Mouse (Mus musculus) mesoderm, embryonic 11.5 days (tissue): Measurements from ENCODE around the gene Cyp51.
"Not testable (repeated sequence)": the region's sequence is repeated elsewhere in the genome, so short reads cannot be mapped to it uniquely, and the experiment has no call there.

Source experiments
- DNase-seq: peaks from one replicate; pipeline ENCODE4 v3.0.0-alpha.2; 2012; ENCODE audit warnings: low read depth, low spot score

The Cyp51 gene

DNA sequence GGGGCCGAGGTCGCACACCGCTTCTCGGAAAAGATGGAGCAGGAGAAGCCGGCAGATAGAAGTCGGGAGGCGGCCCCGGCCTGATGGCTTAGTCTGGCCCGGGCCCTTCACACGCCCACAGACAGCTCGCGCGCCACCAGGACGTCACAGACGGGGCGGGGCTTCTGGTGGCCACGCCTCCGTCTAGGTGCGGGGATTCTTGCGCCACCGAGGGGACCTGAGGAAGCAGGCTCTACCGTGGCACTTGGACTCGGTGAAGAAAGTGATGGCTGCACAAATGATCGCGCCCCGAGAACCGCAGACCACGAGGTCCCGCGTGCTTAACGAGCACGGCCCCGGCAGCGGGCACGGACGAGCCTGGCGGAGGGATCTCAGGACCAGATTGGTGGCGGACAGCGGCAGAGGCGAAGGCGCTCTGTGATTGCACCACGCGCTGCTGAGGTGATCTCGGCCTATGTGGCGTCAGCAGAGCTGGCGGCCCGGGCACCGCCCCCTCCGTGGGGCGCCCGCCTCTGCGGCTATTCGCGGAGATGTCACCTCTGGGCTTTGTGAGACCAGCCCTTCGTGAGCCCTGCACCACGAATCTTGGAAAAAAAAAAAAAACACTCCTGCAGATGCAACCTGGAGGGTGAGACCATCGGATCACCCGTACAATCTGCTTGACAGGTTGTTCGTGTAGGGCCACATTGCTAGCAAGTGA is at the start of gene Cyp51:
Cyp51 (minus strand) TSS at position 406 of the 700 bp plus-strand sequence.
- peak; percentile 93 for DNase-seq

DNA sequence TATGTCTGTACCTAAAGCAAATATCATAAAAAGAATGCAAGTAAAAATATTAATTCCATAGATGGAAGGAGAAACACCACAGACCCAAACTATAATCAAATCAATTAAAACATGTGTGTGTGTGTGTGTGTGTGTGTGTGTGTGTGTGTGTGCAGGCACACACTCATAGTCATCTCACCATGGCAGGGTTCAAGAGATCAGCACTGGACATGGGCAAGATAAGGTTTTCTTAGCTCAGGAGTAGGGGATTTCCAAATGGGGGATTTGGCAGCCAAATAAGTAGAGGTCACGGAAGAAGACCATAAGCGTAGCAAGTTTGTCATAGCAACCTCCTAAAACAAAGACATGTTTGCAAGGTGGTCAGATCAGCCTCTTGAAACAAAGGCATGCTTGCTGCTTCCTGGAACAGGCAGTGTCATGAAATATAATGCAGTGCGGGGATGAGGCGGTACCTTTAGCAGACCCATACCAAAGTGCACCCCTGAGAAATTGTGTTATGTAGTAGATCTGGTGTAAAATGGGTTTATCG is 8.1 kb upstream of the Cyp51 start:
- DNase-seq: no peak

DNA sequence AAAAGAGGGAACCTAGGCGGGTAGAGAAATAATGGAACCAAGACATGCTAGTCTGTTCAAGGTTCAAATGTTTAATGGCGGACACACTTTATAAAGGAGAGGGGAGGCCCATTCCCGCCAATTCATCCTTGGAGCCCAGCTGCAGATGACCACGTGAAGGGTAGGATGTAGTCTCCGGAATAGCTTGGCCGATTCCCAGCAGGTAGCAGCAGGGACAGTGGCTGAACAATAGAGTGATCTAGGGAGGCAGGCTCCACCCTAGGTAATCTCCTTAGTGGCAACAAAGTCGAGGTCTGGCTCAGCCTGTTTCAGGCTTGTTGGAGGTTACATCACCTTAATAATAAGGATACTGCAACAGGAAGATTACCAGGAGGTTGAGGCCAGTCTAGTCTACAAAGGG is 2.5 kb upstream of the Cyp51 start:
- not testable (repeated sequence) for DNase-seq

DNA sequence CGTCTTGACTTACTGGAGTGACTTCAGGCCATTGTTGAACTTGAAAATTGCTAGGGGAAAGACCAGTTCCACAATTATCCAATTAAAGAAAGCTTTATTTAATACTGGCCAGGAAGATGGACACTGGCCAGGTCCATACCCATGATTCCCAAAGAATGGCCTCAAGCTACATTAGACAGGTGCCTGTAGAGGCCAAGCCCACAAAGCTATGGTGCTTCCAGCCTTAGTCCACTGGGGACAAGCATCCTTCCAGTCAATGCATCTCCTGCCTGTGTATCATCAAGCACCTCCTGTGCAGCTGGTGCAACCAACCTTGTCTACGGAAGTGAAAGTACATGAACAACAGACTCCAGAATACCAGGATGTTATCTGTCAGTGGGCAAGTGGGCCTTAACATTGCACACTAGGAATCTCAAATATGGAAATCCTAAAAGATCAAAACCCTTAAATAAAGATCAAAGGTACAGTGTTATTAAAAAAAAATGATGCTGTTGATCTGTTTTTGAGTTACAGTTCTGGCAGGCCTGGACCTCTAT is 1.2 kb upstream of the Cyp51 start:
- no peak for DNase-seq

DNA sequence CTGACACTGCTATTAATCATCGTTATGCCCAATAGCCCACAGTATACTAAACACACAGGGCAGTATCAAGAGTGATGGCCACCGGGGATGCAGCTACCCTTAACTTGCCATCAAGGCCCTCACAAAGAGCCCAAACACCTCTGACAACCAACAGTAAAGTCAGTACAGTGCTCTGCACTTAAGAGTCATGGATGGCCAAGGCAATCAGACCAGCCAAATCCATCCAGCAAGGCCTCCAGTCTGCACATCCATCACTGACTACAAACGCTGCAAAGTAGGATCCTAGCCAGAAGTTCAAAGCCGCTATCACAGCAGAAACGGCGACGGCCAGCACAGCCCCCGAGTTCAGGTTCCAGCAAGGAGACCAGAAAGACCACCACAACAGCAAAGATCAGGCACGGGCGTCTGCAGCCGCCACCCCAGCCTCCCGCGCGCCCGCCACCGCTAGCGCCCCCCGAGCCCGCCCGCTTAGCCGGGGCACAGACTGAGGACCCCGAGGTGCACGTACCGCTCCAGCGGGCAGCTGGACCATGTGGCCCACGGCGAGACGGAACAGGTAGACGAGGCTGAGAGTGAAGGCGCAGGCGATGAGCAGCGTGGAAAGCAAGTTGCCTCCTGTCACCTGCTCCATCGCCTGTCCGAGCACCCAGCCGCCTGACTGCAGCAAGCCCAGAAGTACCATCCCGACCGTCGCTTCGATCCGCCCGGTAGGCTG is 763 bp downstream of the Cyp51 start:
- peak; percentile 5 for DNase-seq

DNA sequence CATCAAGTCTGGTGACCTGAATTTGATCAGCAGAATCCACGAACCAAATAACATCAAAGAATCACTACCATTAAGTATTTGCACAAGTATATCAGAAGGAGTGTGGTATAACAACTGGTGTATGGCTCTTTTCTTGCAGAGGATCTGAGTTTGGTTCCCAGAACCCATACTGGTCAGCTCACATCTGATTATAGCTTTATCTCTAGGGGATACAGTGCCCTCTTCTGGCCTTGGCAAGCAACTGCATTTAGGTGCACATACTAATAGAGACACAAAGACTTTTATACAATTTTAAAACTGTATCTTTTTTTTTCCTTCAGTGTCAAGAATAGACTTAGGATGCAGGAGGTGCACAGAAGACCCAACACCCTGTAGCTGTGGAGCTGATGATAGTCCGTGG is 2.8 kb downstream of the Cyp51 start:
- peak; percentile 11 for DNase-seq

DNA sequence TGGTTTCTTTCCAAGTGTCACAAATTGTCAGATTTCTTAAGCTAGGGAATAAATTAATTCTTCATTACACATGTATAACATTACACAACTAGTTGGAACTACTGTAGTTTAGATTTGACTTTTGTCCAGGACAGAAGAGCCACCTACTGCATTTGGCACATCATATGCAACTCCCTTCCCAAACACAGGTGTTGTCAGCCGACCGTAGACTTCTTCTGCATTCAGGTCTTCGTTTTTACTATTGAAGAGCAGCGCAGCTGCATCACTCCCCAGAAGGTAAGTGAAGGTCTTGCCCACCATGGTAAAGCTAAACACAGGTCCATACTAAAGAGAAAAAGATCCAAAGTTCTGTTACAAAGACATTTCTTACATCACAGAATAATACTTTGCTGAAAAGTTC is 3.5 kb downstream of the Cyp51 start:
- DNase-seq: no peak

DNA sequence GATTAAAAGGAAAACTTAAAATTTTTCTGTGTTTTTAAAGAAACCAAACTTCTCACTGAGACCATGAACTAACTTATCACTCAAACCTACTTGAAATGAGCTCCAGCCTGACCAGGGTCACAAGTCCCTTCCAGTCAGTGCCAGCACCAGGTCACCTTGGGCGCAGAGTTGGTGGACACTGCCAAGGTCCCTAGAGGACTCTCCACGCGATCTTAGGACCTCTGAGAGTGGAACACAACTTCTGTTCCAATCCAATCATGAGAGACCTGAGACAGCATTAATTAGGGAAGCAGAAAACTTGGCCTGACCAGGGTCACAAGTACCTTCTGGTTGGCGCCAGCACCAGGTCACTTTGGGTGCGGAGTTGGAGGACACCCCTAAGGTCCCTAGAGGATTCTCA is 10.1 kb downstream of the Cyp51 start:
- DNase-seq: no peak

DNA sequence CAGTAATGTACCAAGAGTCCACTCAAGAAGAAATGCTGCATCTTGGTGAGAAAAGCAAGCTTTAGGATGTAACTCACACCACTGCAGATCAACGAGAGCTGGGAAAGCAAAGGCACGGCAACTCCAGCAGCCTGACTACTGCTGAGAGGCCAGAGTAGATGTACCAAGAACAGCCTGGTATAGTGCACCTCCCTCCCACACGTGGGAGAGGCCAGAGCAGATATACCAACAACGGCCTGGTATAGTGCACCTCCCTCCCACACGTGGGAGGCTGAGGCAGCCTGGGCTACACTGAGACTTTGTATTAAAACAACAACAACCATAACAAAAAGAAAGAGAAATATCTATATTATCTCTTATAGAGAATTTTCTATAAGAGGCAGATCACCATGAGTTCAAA is 16.4 kb downstream of the Cyp51 start:
- DNase-seq: no peak

DNA sequence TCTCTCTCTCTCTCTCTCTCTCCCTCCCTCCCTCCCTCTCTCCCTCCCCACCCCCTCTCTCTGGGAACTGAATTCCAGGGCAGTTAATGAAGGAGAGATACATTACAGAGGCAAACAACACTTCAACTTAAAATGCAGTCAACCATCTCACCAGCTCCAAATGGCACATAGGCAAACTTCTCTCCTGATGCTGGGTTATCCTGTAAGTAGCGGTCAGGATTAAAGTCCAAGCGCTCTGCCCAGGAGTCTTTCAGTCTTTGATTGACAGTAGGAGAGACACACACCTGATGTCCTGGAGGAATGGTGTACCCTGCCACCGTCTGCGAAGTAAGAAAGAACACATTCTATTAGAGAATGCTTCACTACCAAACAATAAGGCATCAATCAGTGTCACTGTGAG is 18.2 kb downstream of the Cyp51 start:
- DNase-seq: no peak

DNA sequence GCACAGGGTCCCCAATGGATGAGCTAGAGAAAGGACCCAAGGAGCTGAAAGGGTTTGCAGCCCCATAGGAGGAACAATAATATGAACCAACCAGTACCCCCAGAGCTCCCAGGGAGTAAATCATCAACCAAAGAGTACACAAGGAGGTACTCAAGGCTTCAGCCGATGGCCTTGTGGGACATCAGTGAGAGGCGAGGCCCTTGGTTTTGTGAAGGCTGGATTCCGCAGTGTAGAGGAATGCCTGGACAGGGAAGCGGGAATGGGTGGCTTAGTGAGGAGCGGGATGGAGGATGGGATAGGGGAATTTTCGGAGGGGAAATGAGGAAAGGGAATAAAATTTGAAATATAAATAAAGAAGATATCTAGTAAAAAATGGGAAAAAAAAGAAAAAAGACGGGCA is 19.6 kb downstream of the Cyp51 start:
- no peak for DNase-seq

DNA sequence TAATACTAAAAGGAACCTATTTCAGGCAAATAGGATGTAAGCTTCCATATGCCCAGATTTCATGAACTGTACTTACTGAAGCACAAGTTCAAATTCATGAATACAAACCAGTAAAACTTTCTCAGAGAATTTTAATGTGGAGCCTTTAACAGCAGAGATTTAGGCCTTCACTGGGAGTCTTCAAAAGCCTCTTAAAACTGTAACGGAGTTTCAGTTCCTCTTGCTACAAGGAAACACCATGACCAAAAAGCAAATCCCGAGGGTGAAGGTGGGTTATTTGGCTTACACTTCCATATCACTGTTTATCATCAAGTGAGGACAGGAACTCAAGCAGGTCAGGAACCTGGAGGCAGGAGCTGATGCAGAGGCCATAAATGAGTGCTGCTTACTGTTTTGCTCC is 23.0 kb downstream of the Cyp51 start:
- no peak for DNase-seq

DNA sequence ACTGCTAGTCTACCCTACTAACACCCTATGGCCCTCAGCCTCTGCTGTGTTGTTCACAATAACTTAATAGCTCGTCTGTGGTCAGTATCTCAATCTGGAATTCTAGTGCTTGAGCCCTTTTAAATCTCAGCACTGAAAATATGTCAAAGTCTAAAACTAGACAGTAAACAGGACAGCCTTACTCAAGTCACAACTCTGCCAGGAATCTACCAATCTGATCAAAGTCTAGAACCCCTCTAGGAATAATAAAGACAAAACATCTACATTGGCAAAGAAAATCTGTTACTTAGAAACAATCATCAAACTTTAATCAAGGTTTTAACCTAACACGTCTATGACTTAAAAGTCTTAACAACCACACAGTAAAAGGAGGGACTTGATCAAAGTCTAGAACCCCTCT is 23.7 kb downstream of the Cyp51 start:
- DNase-seq: no peak

DNA sequence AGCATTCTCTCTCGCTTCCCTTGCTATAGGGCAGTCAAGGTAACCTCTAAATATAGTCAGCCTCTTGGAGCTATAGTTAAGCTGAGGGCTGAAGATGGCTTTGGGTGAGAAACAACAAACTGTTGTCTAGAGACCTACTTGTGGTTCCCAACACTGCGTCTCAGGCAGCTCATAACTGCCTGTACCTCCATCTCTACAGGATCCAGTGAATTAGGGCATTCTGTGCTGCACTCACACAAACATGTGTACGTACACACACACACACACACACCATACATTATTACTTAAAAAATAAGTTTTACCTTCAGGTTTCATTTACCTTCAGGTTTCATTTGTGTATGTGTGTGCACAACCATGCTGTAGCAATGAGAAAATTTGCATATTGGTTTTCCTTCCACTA is 25.5 kb downstream of the Cyp51 start:
- no peak for DNase-seq

DNA sequence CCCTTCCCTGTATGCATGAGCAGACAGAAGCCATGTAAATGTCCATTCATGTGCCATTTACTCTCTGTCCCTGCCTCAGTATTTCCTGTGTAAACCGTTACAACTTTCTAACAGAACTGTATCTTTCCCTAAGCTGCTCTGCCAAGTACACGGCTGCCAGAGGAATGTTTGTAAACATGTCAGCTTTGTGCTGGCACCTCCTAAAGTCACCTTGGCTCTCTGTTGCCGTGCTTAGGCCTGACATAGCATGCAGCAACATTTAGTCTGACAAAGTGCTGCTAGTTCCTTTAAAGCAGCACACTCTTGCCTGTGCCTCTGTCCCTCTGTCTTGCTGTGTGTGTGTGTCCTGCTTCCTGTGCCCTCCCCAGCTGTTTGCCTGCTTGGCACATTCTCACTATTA is 37.3 kb downstream of the Cyp51 start:
- DNase-seq: no peak

DNA sequence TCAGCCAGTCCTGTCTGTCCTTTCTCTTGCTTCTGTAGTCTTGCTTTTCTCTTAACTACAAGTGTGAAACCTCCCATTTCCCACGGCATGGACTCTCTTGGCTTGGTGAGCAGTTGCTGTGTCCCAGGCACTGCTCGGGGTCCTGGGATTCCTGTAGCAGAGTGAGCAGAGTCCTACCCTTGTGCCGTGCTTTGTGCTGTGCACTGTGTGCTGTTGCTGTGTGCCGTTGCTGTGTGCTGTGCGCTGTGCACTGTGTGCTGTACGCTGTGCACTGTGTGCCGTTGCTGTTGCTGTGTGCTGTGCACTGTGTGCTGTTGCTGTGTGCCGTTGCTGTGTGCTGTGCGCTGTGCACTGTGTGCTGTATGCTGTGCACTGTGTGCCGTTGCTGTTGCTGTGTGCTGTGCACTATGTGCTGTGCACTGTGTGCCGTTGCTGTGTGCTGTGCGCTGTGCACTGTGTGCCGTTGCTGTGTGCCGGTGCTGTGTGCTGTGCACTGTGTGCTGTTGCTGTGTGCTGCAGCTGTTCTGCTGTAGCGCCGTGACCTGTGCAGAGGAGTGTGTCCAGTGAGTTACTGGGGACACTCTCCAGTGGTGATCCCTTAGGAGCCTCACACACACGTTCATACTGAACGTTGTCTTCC is 38.0 kb downstream of the Cyp51 start:
- no peak for DNase-seq

DNA sequence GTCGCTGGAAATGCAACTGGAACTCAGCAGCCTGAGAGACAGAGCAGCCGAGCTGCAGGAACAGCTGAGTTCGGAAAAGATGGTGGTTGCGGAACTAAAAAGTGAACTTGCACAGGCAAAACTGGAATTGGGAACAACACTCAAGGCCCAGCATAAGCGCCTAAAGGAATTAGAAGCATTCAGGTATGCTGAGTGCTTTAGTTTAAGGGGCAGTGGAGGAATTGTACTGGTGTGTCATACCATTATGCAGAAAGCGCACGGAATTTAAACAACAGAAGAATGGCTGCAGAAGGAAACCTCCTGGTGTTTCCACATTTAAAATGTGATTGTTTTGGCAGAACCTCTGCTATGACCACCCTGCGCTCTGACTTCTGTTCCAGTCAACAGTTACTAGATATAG is 44.2 kb downstream of the Cyp51 start:
- DNase-seq: no peak

DNA sequence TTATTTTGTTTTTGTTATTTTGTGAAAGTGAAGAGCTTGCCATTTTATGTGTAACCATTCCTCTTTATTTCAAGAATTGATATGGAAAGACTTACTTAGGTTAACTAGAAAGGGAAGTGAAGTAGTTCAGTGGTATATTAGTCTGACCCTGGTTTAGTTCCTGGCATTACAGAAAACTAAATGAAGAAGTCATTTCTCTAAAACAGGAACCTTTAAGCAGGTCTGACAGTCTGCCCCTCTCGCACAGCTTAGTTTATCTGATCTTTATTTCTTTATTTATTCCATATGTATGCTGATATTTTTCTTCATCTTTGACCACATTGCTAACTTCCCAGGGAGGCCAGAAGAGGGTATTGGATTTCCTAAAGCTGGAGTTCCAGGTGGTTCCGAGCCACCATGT is 63.6 kb downstream of the Cyp51 start:
- DNase-seq: no peak

DNA sequence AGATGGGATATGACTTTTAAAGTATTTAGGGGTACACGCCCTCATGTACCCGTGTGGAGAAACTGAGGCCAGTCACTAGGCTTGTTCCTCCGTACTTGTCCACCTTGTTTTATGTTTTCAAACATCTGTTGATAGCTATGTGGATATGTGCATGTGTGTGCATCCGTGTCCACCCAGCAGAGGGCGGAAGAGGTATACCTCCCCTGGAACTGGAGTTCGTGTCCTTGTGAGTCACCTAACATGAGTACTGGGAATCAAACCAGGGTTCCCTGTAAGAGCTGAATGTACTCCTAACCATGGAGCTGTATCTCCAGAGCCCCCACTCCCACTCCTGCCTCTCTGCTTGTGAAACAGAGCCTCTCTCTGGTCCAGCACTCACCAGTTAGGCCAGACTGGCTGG is 64.2 kb downstream of the Cyp51 start:
- DNase-seq: no peak

DNA sequence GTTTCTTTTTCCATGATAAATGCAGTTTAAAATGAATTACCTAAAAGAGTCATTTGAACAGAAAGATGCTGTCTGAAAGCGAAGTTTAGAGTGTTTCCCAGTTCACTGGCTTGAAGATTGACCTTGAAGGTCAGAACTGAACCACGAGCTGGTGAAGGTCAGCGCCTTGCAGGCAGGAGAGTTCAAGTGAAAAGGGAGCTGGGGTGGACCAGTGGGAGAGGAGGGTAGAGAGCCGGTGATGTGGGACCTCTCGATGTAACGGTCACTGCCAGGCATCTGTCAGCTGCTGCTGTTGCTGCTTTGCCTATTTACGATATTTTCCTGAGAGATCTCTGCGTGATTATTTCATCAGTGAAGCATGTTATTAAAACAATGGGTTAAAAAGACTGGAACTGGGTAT is 65.2 kb downstream of the Cyp51 start:
- DNase-seq: no peak

DNA sequence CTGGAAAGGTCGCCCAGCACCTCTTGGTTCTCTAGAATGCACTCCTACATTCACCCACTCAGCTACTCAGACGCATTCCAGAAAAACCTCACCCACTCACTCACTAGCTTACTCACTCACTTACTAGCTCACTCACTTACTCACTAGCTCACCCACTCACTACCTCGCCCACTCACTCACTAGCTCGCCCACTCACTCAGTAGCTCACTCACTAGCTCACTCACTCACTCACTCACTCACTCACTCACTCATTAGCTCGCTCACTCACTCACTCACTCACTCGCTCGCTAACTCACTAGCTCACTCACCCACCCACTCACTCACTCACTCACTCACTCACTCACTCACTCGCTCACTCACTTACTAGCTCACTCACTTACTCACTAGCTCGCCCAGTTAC is 67.9 kb downstream of the Cyp51 start:
- peak; percentile 11 for DNase-seq

DNA sequence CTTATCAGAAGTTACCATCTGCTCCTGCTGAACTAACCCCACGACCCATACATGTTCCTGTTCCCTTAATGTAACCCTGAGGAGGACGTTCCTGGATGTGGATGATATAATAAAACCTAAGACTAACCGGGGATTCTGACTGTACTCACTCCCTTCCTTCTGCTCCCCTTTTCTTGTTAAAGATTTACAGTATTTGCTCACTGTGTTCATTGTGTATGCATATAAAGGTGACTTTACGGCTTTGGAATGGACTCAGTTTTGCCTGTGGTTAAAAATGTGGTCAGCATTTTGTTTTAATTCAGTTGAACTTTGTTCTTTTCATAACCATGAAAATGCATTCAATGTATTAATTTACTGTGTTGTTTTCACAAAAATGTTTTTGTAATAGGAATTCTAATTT is 72.7 kb downstream of the Cyp51 start:
- no peak for DNase-seq
